Mouse (Mus musculus) layer of hippocampus, adult 18-20 months (tissue): ENCODE measurements around the gene Kcnq1. TPM values are rescaled to one million over a fixed set of nuclear protein-coding genes. Genes with fewer than 3 reads are reported as not detected.

ENCODE experiments used
- DNase-seq, 2 experiments: peaks; one replicate each; pipeline ENCODE4 v3.0.0; 2022; ENCODE audit warnings: low spot score in 2 of 2
- total RNA-seq, 2 experiments: library from RNA; stranded (reverse); gene quantifications; 2 replicates each; pipeline ENCODE4 v1.2.3; 2021

The Kcnq1 gene
- total RNA-seq, 2 experiments from 2014 or later = 0.28 to 0.40 TPM

- DNase-seq = peak in 1 of 2 experiments; percentile 11
Observed at GRCm38 (mm10) chr7:143180761-143181160, 74.6 kb downstream of the Kcnq1 start.

- DNase-seq = no peak
Observed at GRCm38 (mm10) chr7:143181311-143181710, 75.1 kb downstream of the Kcnq1 start.

GRCm38 (mm10) chr7:143185506-143185905 lies 79.3 kb downstream of the Kcnq1 start:
- DNase-seq = no peak

- DNase-seq = no peak
Observed at GRCm38 (mm10) chr7:143186378-143186777, 80.2 kb downstream of the Kcnq1 start.

GRCm38 (mm10) chr7:143187181-143187580 lies 81.0 kb downstream of the Kcnq1 start:
- no peak for DNase-seq

GRCm38 (mm10) chr7:143188589-143188988 lies 82.4 kb downstream of the Kcnq1 start:
- no peak for DNase-seq

- no peak for DNase-seq
Observed at GRCm38 (mm10) chr7:143189965-143190722, 84.0 kb downstream of the Kcnq1 start.

- DNase-seq = no peak
Observed at GRCm38 (mm10) chr7:143190911-143191310, 84.7 kb downstream of the Kcnq1 start.

- DNase-seq = no peak
Observed at GRCm38 (mm10) chr7:143192392-143192791, 86.2 kb downstream of the Kcnq1 start.

GRCm38 (mm10) chr7:143194064-143194463 lies 87.9 kb downstream of the Kcnq1 start:
- DNase-seq = no peak

- DNase-seq = no peak
Observed at GRCm38 (mm10) chr7:143197951-143198440, 91.8 kb downstream of the Kcnq1 start.

GRCm38 (mm10) chr7:143198443-143198842 lies 92.3 kb downstream of the Kcnq1 start:
- no peak for DNase-seq

- no peak for DNase-seq
Observed at GRCm38 (mm10) chr7:143201255-143201654, 95.1 kb downstream of the Kcnq1 start.

GRCm38 (mm10) chr7:143203897-143204296 lies 97.7 kb downstream of the Kcnq1 start:
- no peak for DNase-seq

- no peak for DNase-seq
Observed at GRCm38 (mm10) chr7:143207044-143207443, 100.9 kb downstream of the Kcnq1 start.

GRCm38 (mm10) chr7:143210796-143211195 lies 104.6 kb downstream of the Kcnq1 start:
- DNase-seq = no peak

GRCm38 (mm10) chr7:143251206-143251605 lies 145.0 kb downstream of the Kcnq1 start:
- DNase-seq = no peak

GRCm38 (mm10) chr7:143253126-143253871 lies 147.1 kb downstream of the Kcnq1 start:
- DNase-seq = no peak

GRCm38 (mm10) chr7:143254901-143255300 lies 148.7 kb downstream of the Kcnq1 start:
- DNase-seq = no peak

GRCm38 (mm10) chr7:143261246-143261645 lies 155.1 kb downstream of the Kcnq1 start:
- no peak for DNase-seq

- no peak for DNase-seq
Observed at GRCm38 (mm10) chr7:143263557-143263956, 157.4 kb downstream of the Kcnq1 start.

- DNase-seq = no peak
Observed at GRCm38 (mm10) chr7:143263966-143264365, 157.8 kb downstream of the Kcnq1 start.
